In genomic region chr11:77836751-77837150, GRCm38 (mm10) we compare ENCODE assay signal across 12 mouse cellular contexts. TPM values are rescaled to one million over a fixed set of nuclear protein-coding genes. Genes with fewer than 3 reads are reported as not detected.
DNase-seq lines count a peak whose midpoint lies in the region; ATAC-seq and TF ChIP-seq lines count a peak whose summit lies in the region.
"Had no signal": no experiment of that assay in that cellular context is flagged by ENCODE, and none has a peak within 500 bp of the region (broad histone marks: within the 10 kb centered on the region; RNA-seq: fewer than 3 reads in every experiment).

No protein-coding gene starts in this region.

- no peaks in the 10 kb centered on the region for H3K79me2 ChIP-seq in myocyte (ENCODE audit: control insufficient read depth, insufficient read depth)

- TF ChIP-seq CTCF in lung, adult 2 months (IDR thresholded peaks at IDR 0.05; ENCODE audit: insufficient read depth, low read length): no peak

- ATAC-seq in lung, embryonic 15.5 days (ENCODE audit: borderline replicate concordance, extremely low read depth, low FRiP score, low TSS enrichment): no peak
- ATAC-seq in intestine, embryonic 16.5 days: peak; percentile 54
- ATAC-seq: forebrain, postnatal 0 days had no signal

- no peak overlapping the region for H3K9ac ChIP-seq in lung, embryonic 15.5 days
- no peak overlapping the region for H3K9ac ChIP-seq in intestine, embryonic 16.5 days (ENCODE audit: low read depth, low read length)
- H3K9ac ChIP-seq: forebrain, postnatal 0 days; liver, embryonic 13.5 days had no signal

- H3K36me3 ChIP-seq in lung, embryonic 15.5 days: peaks cover 45% of the 10 kb centered on the region
- peaks cover 13% of the 10 kb centered on the region; the same call in 1 of the 2 replicates for H3K36me3 ChIP-seq in intestine, embryonic 16.5 days (ENCODE audit: control insufficient read depth, insufficient read depth, low read length)
- peaks cover 32% of the 10 kb centered on the region for H3K36me3 ChIP-seq in myocyte (ENCODE audit: control insufficient read depth, insufficient read depth)

- peak; percentile 69 to 82 for DNase-seq in adrenal gland, adult (ENCODE audit: inconsistent age in 2 of 2, low spot score in 1 of 2)
- DNase-seq in adrenal gland, postnatal 25 days: no peak
- DNase-seq in lung, adult 2 months: no peak
- DNase-seq in left cerebral cortex, postnatal 36 days (ENCODE audit: low spot score in 2 of 2): no peak
- no peak for DNase-seq in left cerebral cortex, postnatal 25 days (ENCODE audit: low spot score in 2 of 2)
- DNase-seq: cerebellum, postnatal 25 days; forebrain, postnatal 0 days; liver, embryonic 13.5 days; right cerebral cortex, postnatal 4 days had no signal

- H3K9me3 ChIP-seq in lung, embryonic 15.5 days: no peaks in the 10 kb centered on the region
- H3K9me3 ChIP-seq in intestine, embryonic 16.5 days (ENCODE audit: control insufficient read depth, low read length): no peaks in the 10 kb centered on the region
- H3K9me3 ChIP-seq: liver, embryonic 13.5 days had no signal

- no peaks in the 10 kb centered on the region for H3K4me1 ChIP-seq in lung, embryonic 15.5 days
- no peaks in the 10 kb centered on the region for H3K4me1 ChIP-seq in lung, adult 2 months (ENCODE audit: control insufficient read depth, insufficient read depth, low read length)
- peaks cover 12% of the 10 kb centered on the region; the same call in 1 of the 2 replicates for H3K4me1 ChIP-seq in intestine, embryonic 16.5 days (ENCODE audit: control insufficient read depth, insufficient read depth, low read length)
- H3K4me1 ChIP-seq: liver, embryonic 13.5 days had no signal

- no peaks in the 10 kb centered on the region for H3K27me3 ChIP-seq in lung, embryonic 15.5 days
- H3K27me3 ChIP-seq in intestine, embryonic 16.5 days (replicated peaks; ENCODE audit: control insufficient read depth, insufficient read depth, low read length): no peaks in the 10 kb centered on the region
- no peaks in the 10 kb centered on the region for H3K27me3 ChIP-seq in myocyte (ENCODE audit: control insufficient read depth, insufficient read depth, insufficient read length)
- H3K27me3 ChIP-seq: liver, embryonic 13.5 days had no signal

- no peak overlapping the region for H3ac ChIP-seq in myocyte (ENCODE audit: control insufficient read depth, insufficient read length)

- TF ChIP-seq POLR2A in lung, adult 2 months (IDR thresholded peaks at IDR 0.05; ENCODE audit: borderline replicate concordance, extremely low read depth, low read depth, low read length): no peak
- no peak for TF ChIP-seq POLR2A in myocyte (IDR thresholded peaks at IDR 0.05; ENCODE audit: insufficient read length, low read depth)

- no peak overlapping the region for H3K4me2 ChIP-seq in lung, embryonic 15.5 days
- no peak overlapping the region for H3K4me2 ChIP-seq in intestine, embryonic 16.5 days (ENCODE audit: low read depth, low read length)
- no peak overlapping the region for H3K4me2 ChIP-seq in myocyte (ENCODE audit: low read depth)
- H3K4me2 ChIP-seq: liver, embryonic 13.5 days had no signal

- no peak overlapping the region for H3K4me3 ChIP-seq in lung, embryonic 15.5 days
- H3K4me3 ChIP-seq in lung, adult 2 months (replicated peaks; ENCODE audit: extremely low read depth, low read depth, low read length): no peak overlapping the region
- no peak overlapping the region for H3K4me3 ChIP-seq in intestine, embryonic 16.5 days (ENCODE audit: low read length)
- no peak overlapping the region for H3K4me3 ChIP-seq in myocyte
- H3K4me3 ChIP-seq: liver, embryonic 13.5 days had no signal

- intact Hi-C loops in left cerebral cortex, postnatal 36 days (cut with DNase I): no loop called here
- intact Hi-C loops in left cerebral cortex, postnatal 25 days (cut with DNase I): no loop called here

- H3K27ac ChIP-seq in lung, embryonic 15.5 days: 0 out of 2 replicates have a peak overlapping the region, but pooled peaks have one; percentile 1
- no peak overlapping the region; the same call in 1 of the 2 replicates for H3K27ac ChIP-seq in intestine, embryonic 16.5 days (ENCODE audit: low read length)
- H3K27ac ChIP-seq: liver, embryonic 13.5 days had no signal

- WGBS in lung, embryonic 15.5 days: 72% methylated on average over 4 of the region's 4 CpGs
- WGBS in lung, adult 2 months: 67% methylated on average over 4 of the region's 4 CpGs
- WGBS in intestine, embryonic 16.5 days: 43% methylated on average over 4 of the region's 4 CpGs

TF ChIP-seq in myocyte, 11 proteins besides CTCF, POLR2A, EP300 and RAD21:
- TF ChIP-seq POLR2AphosphoS2 (IDR thresholded peaks at IDR 0.05; ENCODE audit: insufficient read length, low read depth) (no peak), MYOG (IDR thresholded peaks at IDR 0.05; ENCODE audit: control insufficient read depth in 1 of 3, insufficient read depth in 1 of 3, insufficient read length in 2 of 3, low read depth in 2 of 3) (peak in 1 of 3 experiments; percentile 63), REST (IDR thresholded peaks at IDR 0.05; ENCODE audit: insufficient read depth, insufficient read length) (no peak), E2F4 (IDR thresholded peaks at IDR 0.05; ENCODE audit: insufficient read depth) (no peak), SRF (IDR thresholded peaks at IDR 0.05; ENCODE audit: control insufficient read depth, insufficient read length, low read depth) (no peak), MYOD1 (IDR thresholded peaks at IDR 0.05; ENCODE audit: control insufficient read depth in 1 of 3, insufficient read length in 2 of 3, low read depth in 2 of 3) (peak in 2 of 3 experiments; percentile 64 to 74), USF1 (IDR thresholded peaks at IDR 0.05; ENCODE audit: low read depth) (no peak), TCF3 (IDR thresholded peaks at IDR 0.05; ENCODE audit: insufficient read length, low read depth) (no peak)
TF ChIP-seq in myocyte: peak in this region for 2.

RNA-seq across cellular contexts. Expression of gene Gm10277, which starts 49.2 kb away (rescaled TPM):
- total RNA-seq in adrenal gland, postnatal 25 days (2021): not detected in 2 replicates
- 0.94 and 1.5 TPM in 2 replicates for polyA plus RNA-seq in lung, embryonic 15.5 days (2015; fragmentation: Nextera tagmentation; extraction: Ambion mirVana)
- not detected in 2 replicates for polyA plus RNA-seq in lung, adult 2 months (2012; rRNA removed)
- 0.89 and 1.0 TPM in 2 replicates for polyA plus RNA-seq in intestine, embryonic 16.5 days (2015; fragmentation: Nextera tagmentation; extraction: Ambion mirVana)
- 0.07 TPM for polyA plus RNA-seq in myocyte (2012; fragmentation: generic; extraction: Trizol)
- not detected for total RNA-seq in left cerebral cortex, postnatal 36 days (2021)
- total RNA-seq in left cerebral cortex, postnatal 25 days (2021): not detected
- total RNA-seq: forebrain, postnatal 0 days had no signal

RNA-seq across cellular contexts. Expression of gene Pipox, which starts 57.1 kb away (rescaled TPM):
- 3.8 and 4.6 TPM in 2 replicates for total RNA-seq in adrenal gland, postnatal 25 days (2021)
- 1.2 and 1.6 TPM in 2 replicates for polyA plus RNA-seq in lung, embryonic 15.5 days (2015; fragmentation: Nextera tagmentation; extraction: Ambion mirVana)
- polyA plus RNA-seq in lung, adult 2 months (2012; rRNA removed): 0.60 and 1.3 TPM in 2 replicates
- 55.9 and 65.6 TPM in 2 replicates for polyA plus RNA-seq in intestine, embryonic 16.5 days (2015; fragmentation: Nextera tagmentation; extraction: Ambion mirVana)
- not detected for polyA plus RNA-seq in myocyte (2012; fragmentation: generic; extraction: Trizol)
- total RNA-seq in left cerebral cortex, postnatal 36 days (2021): 1 to 10 TPM in 1 of 2 experiments, under 1 TPM in 1; 0.25 to 1.4 TPM
- total RNA-seq in left cerebral cortex, postnatal 25 days (2021): under 1 TPM; 0.69 to 0.96 TPM

Comparison
In these comparisons a context has a peak if more than half of its experiments do, and no peak if none do; other contexts are left out.
1. DNase-seq: peak in adrenal gland, adult (2 of 2); none in adrenal gland, postnatal 25 days (single experiment), lung, adult 2 months (single experiment), left cerebral cortex, postnatal 36 days (0 of 2) and left cerebral cortex, postnatal 25 days (0 of 2).
2. RNA of gene Pipox, which starts 57.1 kb away (polyA plus RNA-seq): 55.9 to 65.6 TPM in intestine, embryonic 16.5 days; 0.60 to 1.3 TPM in lung, adult 2 months, 1.2 to 1.6 TPM in lung, embryonic 15.5 days and not detected in myocyte (single experiment); every median in the first group is over 10 times any median in the second.